In the genomic region with DNA sequence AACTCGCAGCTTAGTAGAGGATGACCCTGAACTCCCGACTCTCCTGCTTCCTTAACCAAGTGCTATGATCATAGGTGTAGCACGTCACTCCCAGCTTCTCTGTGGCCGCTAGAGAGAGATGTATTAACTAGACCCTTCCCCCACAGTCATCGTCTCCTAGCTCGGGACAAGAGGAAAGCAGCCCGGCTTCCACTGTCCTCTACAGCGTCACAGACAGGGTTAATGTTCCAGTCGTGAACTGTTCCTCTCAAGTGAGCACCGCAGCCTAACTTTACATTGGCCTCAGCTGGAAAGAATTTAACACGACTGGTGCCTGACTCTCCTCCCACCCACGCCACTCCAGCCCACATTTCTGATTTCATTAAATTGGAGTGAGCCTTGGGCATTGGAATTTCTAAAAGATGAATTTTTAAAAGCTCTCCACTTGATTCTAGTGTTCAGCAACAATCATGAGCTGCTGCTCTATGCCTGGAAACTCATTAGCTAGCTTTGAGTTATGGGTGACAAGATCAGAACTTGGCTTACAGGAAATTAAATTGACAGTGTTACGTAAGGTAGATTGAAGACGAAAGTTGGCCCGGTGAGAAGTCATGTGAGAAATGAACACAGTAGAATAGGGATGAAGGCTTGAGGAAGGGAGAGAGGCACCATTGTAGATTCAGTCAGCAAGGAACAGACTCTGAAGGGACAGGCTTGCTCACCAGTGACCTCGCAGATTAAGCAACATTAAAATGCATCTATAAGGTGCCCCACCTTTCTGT, we compare ENCODE assay signal across 7 mouse cellular contexts.
DNase-seq lines count a peak whose midpoint lies in the region; ATAC-seq and TF ChIP-seq lines count a peak whose summit lies in the region.
"Not testable (repeated sequence)": the region's sequence is repeated elsewhere in the genome, so short reads cannot be mapped to it uniquely, and the experiment has no call there.

No protein-coding gene starts in this region.

- TF ChIP-seq POLR2A in embryonic fibroblast, embryonic 13.5 days (IDR thresholded peaks at IDR 0.05; ENCODE audit: low read depth, low read length) = not testable (repeated sequence)

- H3K4me2 ChIP-seq in kidney, embryonic 16.5 days (replicated peaks; ENCODE audit: low read depth, low read length); limb, embryonic 12.5 days; limb, embryonic 15.5 days; midbrain, embryonic 16.5 days (ENCODE audit: low read length): not testable (repeated sequence)

- H3K27ac ChIP-seq in embryonic fibroblast, embryonic 13.5 days (ENCODE audit: insufficient read depth, low read length) = peak overlapping the region; percentile 44
- not testable (repeated sequence) for H3K27ac ChIP-seq in kidney, embryonic 16.5 days (ENCODE audit: low read length); limb, embryonic 12.5 days; midbrain, embryonic 16.5 days (ENCODE audit: low read length)
- peak overlapping the region; percentile 57; the same call in 1 of the 2 replicates for H3K27ac ChIP-seq in limb, embryonic 15.5 days

- H3K27me3 ChIP-seq in kidney, embryonic 16.5 days (ENCODE audit: insufficient read depth, low read length); limb, embryonic 12.5 days; limb, embryonic 15.5 days; midbrain, embryonic 16.5 days (ENCODE audit: control insufficient read depth, insufficient read depth, low read depth, low read length): not testable (repeated sequence)

- H3K4me1 ChIP-seq in embryonic fibroblast, embryonic 13.5 days (ENCODE audit: control insufficient read depth, insufficient read depth, low read length); kidney, embryonic 16.5 days (ENCODE audit: insufficient read depth, low read length); limb, embryonic 12.5 days (replicated peaks); limb, embryonic 15.5 days; midbrain, embryonic 16.5 days (ENCODE audit: control insufficient read depth, insufficient read depth, low read length): not testable (repeated sequence)

- 25% methylated on average over 14 of the region's 16 CpGs for WGBS in kidney, embryonic 16.5 days
- WGBS in limb, embryonic 12.5 days = 55% methylated on average over 16 of the region's 16 CpGs
- WGBS in limb, embryonic 15.5 days = 46% methylated on average over 16 of the region's 16 CpGs
- WGBS in midbrain, embryonic 16.5 days = 71% methylated on average over 15 of the region's 16 CpGs

- peak; percentile 74 for ATAC-seq in kidney, embryonic 16.5 days (ENCODE audit: low FRiP score, low TSS enrichment)
- ATAC-seq in limb, embryonic 12.5 days (ENCODE audit: insufficient number of reproducible peaks, insufficient read depth, low FRiP score, low TSS enrichment, low read depth) = peak; percentile 40; the same call in 1 of the 2 replicates
- peak; percentile 70; the same call in 1 of the 2 replicates for ATAC-seq in limb, embryonic 15.5 days (ENCODE audit: insufficient number of reproducible peaks, low FRiP score, low TSS enrichment, low read depth)
- peak; percentile 52 for ATAC-seq in midbrain, embryonic 16.5 days

- TF ChIP-seq CTCF in embryonic fibroblast, embryonic 13.5 days (IDR thresholded peaks at IDR 0.05; ENCODE audit: borderline replicate concordance, insufficient read depth, low read length) = not testable (repeated sequence)

- not testable (repeated sequence) for H3K9ac ChIP-seq in kidney, embryonic 16.5 days (replicated peaks; ENCODE audit: low read length); limb, embryonic 12.5 days (replicated peaks); limb, embryonic 15.5 days; midbrain, embryonic 16.5 days (ENCODE audit: low read depth, low read length)

- H3K9me3 ChIP-seq in kidney, embryonic 16.5 days (ENCODE audit: low read length); limb, embryonic 12.5 days; limb, embryonic 15.5 days; midbrain, embryonic 16.5 days (replicated peaks; ENCODE audit: control insufficient read depth, low read length, poor library complexity, severe bottlenecking): not testable (repeated sequence)

- DNase-seq in kidney, adult 11 months = peak; percentile 10
- peak; percentile 65 for DNase-seq in kidney, adult 9 months

- not testable (repeated sequence) for H3K36me3 ChIP-seq in kidney, embryonic 16.5 days (ENCODE audit: insufficient read depth, low read length); limb, embryonic 12.5 days; limb, embryonic 15.5 days; midbrain, embryonic 16.5 days (ENCODE audit: control insufficient read depth, insufficient read depth, low read length)

- H3K4me3 ChIP-seq in embryonic fibroblast, embryonic 13.5 days (ENCODE audit: insufficient read depth, low read length); kidney, embryonic 16.5 days (ENCODE audit: low read length); limb, embryonic 12.5 days (replicated peaks); limb, embryonic 15.5 days; midbrain, embryonic 16.5 days (ENCODE audit: low read depth, low read length): not testable (repeated sequence)
